Mouse (Mus musculus) midbrain, embryonic 13.5 days (tissue): ENCODE results near the gene S100a3. TPM values are rescaled to one million over a fixed set of nuclear protein-coding genes. Genes with fewer than 3 reads are reported as not detected.

Experiments used
- ATAC-seq: fragments of 200-750 bp; cut with Nextera tagmentation; 2 replicates; pipeline ENCODE4 v1.8.0; 2017; ENCODE audit warnings: mild to moderate bottlenecking, moderate TSS enrichment, moderate library complexity
- H3K27ac ChIP-seq: fragments of 300-500 bp; sonication (generic); 2 replicates; pipeline ENCODE4 v1.5.1; 2015; ENCODE audit warnings: inconsistent platforms, mild to moderate bottlenecking, moderate library complexity
- H3K27me3 ChIP-seq: fragments of 300-500 bp; sonication (generic); 2 replicates; pipeline ENCODE4 v1.6.1; 2015; ENCODE audit warnings: mild to moderate bottlenecking, inconsistent platforms
- H3K36me3 ChIP-seq: fragments of 300-500 bp; sonication (generic); 2 replicates; pipeline ENCODE4 v1.6.1; 2015; ENCODE audit warnings: mild to moderate bottlenecking, inconsistent platforms
- H3K4me1 ChIP-seq: fragments of 300-500 bp; sonication (generic); replicated peaks from 2 replicates; pipeline ENCODE4 v1.6.1; 2015; ENCODE audit warnings: inconsistent platforms
- H3K4me2 ChIP-seq: fragments of 300-500 bp; sonication (generic); replicated peaks from 2 replicates; pipeline ENCODE4 v1.6.1; 2015; ENCODE audit warnings: moderate library complexity, mild to moderate bottlenecking, inconsistent platforms
- H3K4me3 ChIP-seq: fragments of 300-500 bp; sonication (generic); replicated peaks from 2 replicates; pipeline ENCODE4 v1.5.1; 2015; ENCODE audit warnings: mild to moderate bottlenecking, inconsistent platforms
- H3K9ac ChIP-seq: fragments of 300-500 bp; sonication (generic); replicated peaks from 2 replicates; pipeline ENCODE4 v1.6.1; 2015; ENCODE audit warnings: mild to moderate bottlenecking, inconsistent platforms
- H3K9me3 ChIP-seq: fragments of 300-500 bp; sonication (generic); 2 replicates; pipeline ENCODE4 v1.6.1; 2016; ENCODE audit warnings: mild to moderate bottlenecking, inconsistent platforms
- WGBS: fragments of 180-500 bp; shearing (Covaris S2); methylation state at CpG from one replicate; pipeline ENCODE4 v1.1.7; 2015; 5-methylcytosine and 5-hydroxymethylcytosine counted together
- polyA plus RNA-seq: library from polyadenylated mRNA; unstranded; fragments of >200 nt; fragmentation: Nextera tagmentation; extraction: Ambion mirVana; gene quantifications from 2 replicates; pipeline ENCODE4 v1.2.1, GENCODE M21; 2015

S100a3 gene
- polyA plus RNA-seq, 1 experiment from 2014 or later, result not detected

DNA sequence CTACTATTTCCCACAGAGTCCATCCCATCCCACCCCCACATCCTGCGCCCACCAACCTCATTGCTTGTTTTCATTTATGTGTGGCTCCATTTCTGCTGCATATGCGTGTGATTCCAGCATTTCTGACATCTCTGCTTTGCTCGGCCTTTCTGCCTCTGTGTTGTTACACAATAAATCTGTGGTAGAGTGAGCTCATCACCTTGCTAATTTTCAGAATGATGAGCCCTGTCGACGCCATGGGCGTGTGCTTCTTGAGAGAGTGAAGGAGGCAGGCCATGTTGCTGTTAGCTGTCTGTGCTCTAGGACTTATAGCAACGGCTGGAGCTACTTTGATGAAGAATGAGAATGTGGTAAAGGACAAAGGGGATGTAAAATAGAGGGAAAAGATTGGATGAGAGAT, 80.6 kb downstream of the S100a3 start:
- Histone ChIP-seq H3K9me3 (no peaks in the 10 kb centered on the region), H3K4me1 (no peaks in the 10 kb centered on the region), H3K27ac (no peak overlapping the region), H3K4me3 (no peak overlapping the region), H3K9ac (no peak overlapping the region), H3K27me3 (no peaks in the 10 kb centered on the region), H3K36me3 (no peaks in the 10 kb centered on the region), H3K4me2 (no peak overlapping the region)
- 87% methylated on average over 7 of the region's 7 CpGs for WGBS
- no peak for ATAC-seq

DNA sequence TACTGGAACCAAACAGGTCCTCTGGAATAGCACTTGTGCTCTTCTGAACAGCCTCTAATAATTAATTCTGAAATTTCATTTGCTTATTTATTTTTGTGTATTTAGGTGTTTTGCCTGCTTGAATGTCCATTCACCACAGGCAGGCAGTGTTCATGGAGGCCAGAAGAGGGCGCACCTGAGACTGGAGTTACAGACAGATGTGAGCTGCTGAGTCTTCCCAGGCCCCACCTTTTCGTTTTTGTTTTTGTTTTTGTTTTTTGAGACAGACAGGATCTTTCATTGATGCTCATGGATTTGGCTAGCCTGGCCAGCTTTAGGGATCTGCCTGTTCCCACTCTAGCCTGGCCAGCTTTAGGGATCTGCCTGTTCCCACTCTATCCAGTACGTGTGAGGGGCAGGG, 83.8 kb downstream of the S100a3 start:
- no peaks in the 10 kb centered on the region for H3K4me1 ChIP-seq
- no peaks in the 10 kb centered on the region for H3K9me3 ChIP-seq
- H3K4me2 ChIP-seq, result no peak overlapping the region
- WGBS, result 54% methylated on average over 3 of the region's 3 CpGs
- H3K9ac ChIP-seq, result no peak overlapping the region
- no peaks in the 10 kb centered on the region for H3K36me3 ChIP-seq
- no peak for ATAC-seq
- no peak overlapping the region for H3K4me3 ChIP-seq
- no peaks in the 10 kb centered on the region for H3K27me3 ChIP-seq
- no peak overlapping the region for H3K27ac ChIP-seq

DNA sequence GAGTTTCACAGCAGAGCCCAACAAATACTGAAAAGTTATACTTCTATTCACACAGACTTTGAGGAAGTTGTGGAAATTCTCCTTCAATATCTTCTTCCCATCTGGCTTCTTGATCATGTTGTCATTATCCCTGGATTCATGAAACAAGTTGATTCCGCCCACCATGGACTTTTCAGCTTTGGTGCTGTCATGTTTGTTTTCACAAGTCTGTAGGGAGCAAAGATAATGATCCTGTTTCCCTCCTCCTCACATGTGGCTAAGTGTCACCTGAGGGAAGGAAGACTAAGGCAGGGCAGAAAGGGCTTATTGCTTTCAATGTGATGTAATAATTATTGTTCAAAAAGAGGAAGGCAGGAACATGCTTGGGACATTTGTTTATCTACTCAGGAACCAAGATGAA, 86.9 kb downstream of the S100a3 start:
- no peak overlapping the region for H3K9ac ChIP-seq
- H3K4me3 ChIP-seq, result no peak overlapping the region
- H3K4me1 ChIP-seq, result no peaks in the 10 kb centered on the region
- no peaks in the 10 kb centered on the region for H3K27me3 ChIP-seq
- H3K27ac ChIP-seq, result no peak overlapping the region
- no peak overlapping the region for H3K4me2 ChIP-seq
- 84% methylated on average over 1 of the region's 1 CpGs for WGBS
- no peaks in the 10 kb centered on the region for H3K36me3 ChIP-seq
- no peak for ATAC-seq
- no peaks in the 10 kb centered on the region for H3K9me3 ChIP-seq

DNA sequence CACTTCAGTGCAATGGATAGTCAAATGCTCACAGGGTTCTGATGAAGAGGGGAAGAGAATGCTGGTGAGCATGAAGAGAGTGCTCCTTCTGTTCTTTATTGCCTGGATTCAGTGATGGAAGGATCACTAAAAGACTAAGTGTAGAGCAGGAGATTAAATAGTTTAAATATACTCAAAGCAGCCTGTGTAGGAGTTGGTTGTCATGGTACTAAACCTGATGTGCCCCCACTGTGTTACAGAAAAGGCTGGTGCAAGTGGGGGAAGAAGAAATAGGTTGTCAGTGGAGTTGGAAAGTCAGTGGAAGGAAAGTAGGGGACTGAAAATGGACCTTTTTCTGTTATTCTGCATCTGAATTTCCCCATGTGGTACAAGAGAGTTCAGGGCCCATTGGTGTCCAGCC, 88.6 kb downstream of the S100a3 start:
- H3K27ac ChIP-seq, result no peak overlapping the region
- ATAC-seq, result no peak
- H3K9me3 ChIP-seq, result no peaks in the 10 kb centered on the region
- no peak overlapping the region for H3K4me2 ChIP-seq
- no peaks in the 10 kb centered on the region for H3K4me1 ChIP-seq
- H3K36me3 ChIP-seq, result no peaks in the 10 kb centered on the region
- H3K27me3 ChIP-seq, result no peaks in the 10 kb centered on the region
- H3K4me3 ChIP-seq, result no peak overlapping the region
- no peak overlapping the region for H3K9ac ChIP-seq

DNA sequence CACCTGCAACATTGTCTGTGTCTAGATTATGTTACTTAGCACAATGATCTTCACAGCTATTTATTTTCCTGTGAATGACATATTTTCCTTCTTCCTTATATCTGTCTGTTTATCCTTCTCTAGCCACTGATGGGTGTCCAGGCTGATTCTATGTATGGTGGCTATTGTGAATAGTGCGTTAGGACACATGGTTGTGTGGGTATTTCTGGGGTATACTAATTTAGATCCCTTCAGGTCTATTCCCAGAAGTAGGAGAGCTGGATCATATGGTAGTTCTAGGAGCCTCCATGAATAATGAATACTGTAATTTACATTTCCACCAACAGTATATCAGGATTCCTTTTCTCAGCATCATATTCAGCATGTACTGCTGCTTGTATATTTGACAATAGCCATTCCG, 89.5 kb downstream of the S100a3 start:
- no peak overlapping the region for H3K27ac ChIP-seq
- H3K36me3 ChIP-seq, result no peaks in the 10 kb centered on the region
- H3K4me2 ChIP-seq, result no peak overlapping the region
- H3K4me3 ChIP-seq, result no peak overlapping the region
- H3K9me3 ChIP-seq, result no peaks in the 10 kb centered on the region
- H3K27me3 ChIP-seq, result no peaks in the 10 kb centered on the region
- ATAC-seq, result no peak
- H3K4me1 ChIP-seq, result no peaks in the 10 kb centered on the region
- 94% methylated on average over 2 of the region's 2 CpGs for WGBS
- H3K9ac ChIP-seq, result no peak overlapping the region

Other genes starting within 250 kb of the S100a3 start
- 20.2 and 21.8 TPM in 2 replicates for gene Slc27a3, start 170.6 kb upstream of the S100a3 start, polyA plus RNA-seq
- 29.1 and 32.6 TPM in 2 replicates for gene Ints3, start 127.0 kb upstream of the S100a3 start, polyA plus RNA-seq
- 1.8 and 2.4 TPM in 2 replicates for gene Npr1, start 94.7 kb upstream of the S100a3 start, polyA plus RNA-seq
- gene Ilf2, start 84.5 kb upstream of the S100a3 start, polyA plus RNA-seq, result 343 and 361 TPM in 2 replicates
- 87.9 and 89.1 TPM in 2 replicates for gene Snapin, start 69.5 kb upstream of the S100a3 start, polyA plus RNA-seq
- gene Chtop, start 51.1 kb upstream of the S100a3 start, polyA plus RNA-seq, result 205 and 212 TPM in 2 replicates
- 4.7 and 6.9 TPM in 2 replicates for gene S100a1, start 46.2 kb upstream of the S100a3 start, polyA plus RNA-seq
- gene S100a13, start 46.1 kb upstream of the S100a3 start, polyA plus RNA-seq, result 7.7 and 9.9 TPM in 2 replicates
- gene S100a14, start 33.7 kb upstream of the S100a3 start, polyA plus RNA-seq, result not detected in 2 replicates
- 33.7 and 39.5 TPM in 2 replicates for gene S100a16, start 23.3 kb upstream of the S100a3 start, polyA plus RNA-seq
- not detected in 2 replicates for gene S100a2, start 29.7 kb downstream of the S100a3 start, polyA plus RNA-seq
- gene Gm42674, start 41.3 kb downstream of the S100a3 start, polyA plus RNA-seq, result not detected in 2 replicates
- 0.83 and 1.1 TPM in 2 replicates for gene S100a4, start 43.2 kb downstream of the S100a3 start, polyA plus RNA-seq
- gene S100a5, start 47.9 kb downstream of the S100a3 start, polyA plus RNA-seq, result not detected in 2 replicates
- 19.7 and 25.0 TPM in 2 replicates for gene S100a6, start 52.3 kb downstream of the S100a3 start, polyA plus RNA-seq
- not detected in 2 replicates for gene S100a7a, start 93.4 kb downstream of the S100a3 start, polyA plus RNA-seq
- gene S100a8, start 108.4 kb downstream of the S100a3 start, polyA plus RNA-seq, result 2.8 and 4.7 TPM in 2 replicates
- gene S100a9, start 135.1 kb downstream of the S100a3 start, polyA plus RNA-seq, result 2.4 and 2.7 TPM in 2 replicates
- gene Pglyrp4, start 166.3 kb downstream of the S100a3 start, polyA plus RNA-seq, result not detected in 2 replicates
- not detected in 2 replicates for gene Gm5849, start 217.3 kb downstream of the S100a3 start, polyA plus RNA-seq